ENCODE assay signal across 28 mouse cellular contexts in genomic region chr11:64204305-64204704, GRCm38 (mm10).
A peak's percentile ranks its signal among the peaks of the same experiment; 100 is the strongest.
DNase-seq lines count a peak whose midpoint lies in the region; ATAC-seq lines count a peak whose summit lies in the region.
"Had no signal": no experiment of that assay in that cellular context is flagged by ENCODE, and none has a peak within 500 bp of the region (broad histone marks: within the 10 kb centered on the region; RNA-seq: fewer than 3 reads in every experiment).

No protein-coding gene starts in this region.

- intact Hi-C loops in left cerebral cortex, postnatal 14 days (cut with DNase I): no loop called here

- ATAC-seq in liver, embryonic 12.5 days: no peak; the same call in 1 of the 2 replicates
- ATAC-seq in common myeloid progenitor, adult 5-6 weeks (replicated peaks; ENCODE audit: low read depth, poor library complexity, severe bottlenecking): peak; percentile 79
- ATAC-seq in hematopoietic stem cell, adult 5-6 weeks (replicated peaks in 1 of 2; ENCODE audit: insufficient read depth in 1 of 2, low FRiP score in 2 of 2, low TSS enrichment in 1 of 2, low read depth in 1 of 2, poor library complexity in 2 of 2, severe bottlenecking in 2 of 2): peak; percentile 25 to 63
- ATAC-seq in monocyte, adult 5-6 weeks (replicated peaks; ENCODE audit: insufficient number of reproducible peaks, low FRiP score, low TSS enrichment, poor library complexity, severe bottlenecking): peak; percentile 47; the same call in 1 of the 2 replicates
- ATAC-seq: forebrain, embryonic 14.5 days; liver, postnatal 0 days; midbrain, embryonic 13.5 days had no signal

- H3K9ac ChIP-seq in liver, embryonic 12.5 days: no peak overlapping the region
- H3K9ac ChIP-seq: heart, embryonic 13.5 days; hindbrain, embryonic 13.5 days; kidney, embryonic 15.5 days; limb, embryonic 12.5 days; liver, postnatal 0 days; midbrain, embryonic 13.5 days; neural tube, embryonic 15.5 days had no signal

- peak; percentile 15 for DNase-seq in liver
- DNase-seq in adrenal gland, adult 8-10 months: no peak
- DNase-seq in left cerebral cortex, postnatal 14 days (ENCODE audit: low spot score in 2 of 2): no peak
- DNase-seq: adrenal gland, postnatal 10 days; cerebellum, adult 11 months; cerebellum, postnatal 10 days; gastrocnemius, postnatal 14 days; heart, postnatal 14 days; kidney, adult 18-20 months; kidney, postnatal 25 days; liver, postnatal 0 days; retina, postnatal 1 day; right cerebral cortex, postnatal 14 days; thymus, postnatal 4 days had no signal

- no peak overlapping the region for H3K27ac ChIP-seq in liver, embryonic 12.5 days
- H3K27ac ChIP-seq: heart, embryonic 13.5 days; hindbrain, embryonic 13.5 days; kidney, embryonic 15.5 days; limb, embryonic 12.5 days; midbrain, embryonic 13.5 days; neural tube, embryonic 15.5 days had no signal

- H3K9me3 ChIP-seq in liver, embryonic 12.5 days (replicated peaks): no peaks in the 10 kb centered on the region
- H3K9me3 ChIP-seq: G1E; heart, embryonic 13.5 days; hindbrain, embryonic 13.5 days; kidney, embryonic 15.5 days; limb, embryonic 12.5 days; megakaryocyte, embryonic 14.5 days; midbrain, embryonic 13.5 days; neural tube, embryonic 15.5 days had no signal

- no peaks in the 10 kb centered on the region for H3K36me3 ChIP-seq in liver, embryonic 12.5 days
- H3K36me3 ChIP-seq: G1E; heart, embryonic 13.5 days; hindbrain, embryonic 13.5 days; kidney, embryonic 15.5 days; limb, embryonic 12.5 days; midbrain, embryonic 13.5 days; neural tube, embryonic 15.5 days had no signal

- no peak overlapping the region for H3K4me3 ChIP-seq in liver, embryonic 12.5 days
- H3K4me3 ChIP-seq: heart, embryonic 13.5 days; hindbrain, embryonic 13.5 days; kidney, embryonic 15.5 days; limb, embryonic 12.5 days; megakaryocyte, embryonic 14.5 days; midbrain, embryonic 13.5 days; neural tube, embryonic 15.5 days had no signal

- no peaks in the 10 kb centered on the region for H3K27me3 ChIP-seq in liver, embryonic 12.5 days (replicated peaks)
- H3K27me3 ChIP-seq: kidney, embryonic 15.5 days; limb, embryonic 12.5 days; neural tube, embryonic 15.5 days had no signal

- 9% methylated on average over 7 of the region's 7 CpGs for WGBS in liver, embryonic 12.5 days (ENCODE audit: insufficient replicate concordance)

- no peak overlapping the region for H3K4me2 ChIP-seq in liver, embryonic 12.5 days
- H3K4me2 ChIP-seq: heart, embryonic 13.5 days; hindbrain, embryonic 13.5 days; kidney, embryonic 15.5 days; limb, embryonic 12.5 days; liver, embryonic 11.5 days; midbrain, embryonic 13.5 days; neural tube, embryonic 15.5 days had no signal

- peaks cover 8% of the 10 kb centered on the region for H3K4me1 ChIP-seq in liver, embryonic 12.5 days
- H3K4me1 ChIP-seq: neural tube, embryonic 15.5 days had no signal
